Mouse (Mus musculus): ENCODE measurements around the gene Sox18.

GRCm38 (mm10) chr2:181677096-181677754, 5.8 kb upstream of the Sox18 start:
- TF ChIP-seq GATA1 (IDR thresholded peaks at IDR 0.05; ENCODE audit: borderline replicate concordance, low read length) (no peak), FLI1 (IDR thresholded peaks at IDR 0.05; ENCODE audit: low read length) (no peak)

Data from megakaryocyte, embryonic 14.5 days (primary cell).